Mouse (Mus musculus) stomach, embryonic 16.5 days (tissue): Measurements from ENCODE around the gene Galnt2. TPM values are rescaled to one million over a fixed set of nuclear protein-coding genes. Genes with fewer than 3 reads are reported as not detected.

Experiments used
- ATAC-seq: fragments of 200-750 bp; cut with Nextera tagmentation; 2 replicates; pipeline ENCODE4 v1.8.0; 2017; ENCODE audit warnings: moderate number of reproducible peaks, moderate TSS enrichment; ENCODE audit not compliant: insufficient read depth, low FRiP score
- H3K27ac ChIP-seq: fragments of 300-500 bp; sonication (generic); 2 replicates; pipeline ENCODE4 v1.5.1; 2014; ENCODE audit warnings: low read length
- H3K27me3 ChIP-seq: fragments of 300-500 bp; sonication (generic); 2 replicates; pipeline ENCODE4 v1.6.1; 2014; ENCODE audit warnings: low read length, control low read depth, mixed read lengths; ENCODE audit not compliant: control insufficient read depth, insufficient read depth
- H3K36me3 ChIP-seq: fragments of 300-500 bp; sonication (generic); 2 replicates; pipeline ENCODE4 v1.6.1; 2014; ENCODE audit warnings: low read length; ENCODE audit not compliant: control insufficient read depth, insufficient read depth
- H3K4me1 ChIP-seq: fragments of 300-500 bp; sonication (generic); 2 replicates; pipeline ENCODE4 v1.6.1; 2014; ENCODE audit warnings: low read length, control low read depth, mixed read lengths; ENCODE audit not compliant: control insufficient read depth, insufficient read depth
- H3K4me2 ChIP-seq: fragments of 300-500 bp; sonication (generic); 2 replicates; pipeline ENCODE4 v1.6.1; 2014; ENCODE audit warnings: low read depth, low read length, mixed read lengths
- H3K4me3 ChIP-seq: fragments of 300-500 bp; sonication (generic); replicated peaks from 2 replicates; pipeline ENCODE4 v1.5.1; 2014; ENCODE audit warnings: mild to moderate bottlenecking, low read length
- H3K9ac ChIP-seq: fragments of 300-500 bp; sonication (generic); 2 replicates; pipeline ENCODE4 v1.6.1; 2014; ENCODE audit warnings: low read length
- H3K9me3 ChIP-seq: fragments of 300-500 bp; sonication (generic); replicated peaks from 2 replicates; pipeline ENCODE4 v1.6.1; 2016; ENCODE audit warnings: low read length, control low read depth; ENCODE audit not compliant: control insufficient read depth
- WGBS: fragments of 180-500 bp; shearing (Covaris S2); extraction: QIAGEN DNeasy Blood & Tissue Kit; methylation state at CpG from one replicate; pipeline ENCODE4 v1.1.7; 2014; 5-methylcytosine and 5-hydroxymethylcytosine counted together
- polyA plus RNA-seq: library from polyadenylated mRNA; unstranded; fragments of >200 nt; fragmentation: Nextera tagmentation; extraction: Ambion mirVana; gene quantifications from 2 replicates; pipeline ENCODE4 v1.2.1, GENCODE M21; 2015

The Galnt2 gene
- polyA plus RNA-seq, 1 experiment from 2014 or later: 49.3 TPM

GRCm38 (mm10) chr8:124370422-124371183 lies 139.4 kb downstream of the Galnt2 start:
- no peak overlapping the region for H3K27ac ChIP-seq
- no peak overlapping the region for H3K4me2 ChIP-seq
- no peaks in the 10 kb centered on the region for H3K36me3 ChIP-seq
- no peaks in the 10 kb centered on the region for H3K4me1 ChIP-seq
- H3K27me3 ChIP-seq: no peaks in the 10 kb centered on the region
- WGBS: 76% methylated on average over 17 of the region's 17 CpGs
- H3K4me3 ChIP-seq: no peak overlapping the region
- no peak for ATAC-seq
- H3K9ac ChIP-seq: no peak overlapping the region
- no peaks in the 10 kb centered on the region for H3K9me3 ChIP-seq

DNA sequence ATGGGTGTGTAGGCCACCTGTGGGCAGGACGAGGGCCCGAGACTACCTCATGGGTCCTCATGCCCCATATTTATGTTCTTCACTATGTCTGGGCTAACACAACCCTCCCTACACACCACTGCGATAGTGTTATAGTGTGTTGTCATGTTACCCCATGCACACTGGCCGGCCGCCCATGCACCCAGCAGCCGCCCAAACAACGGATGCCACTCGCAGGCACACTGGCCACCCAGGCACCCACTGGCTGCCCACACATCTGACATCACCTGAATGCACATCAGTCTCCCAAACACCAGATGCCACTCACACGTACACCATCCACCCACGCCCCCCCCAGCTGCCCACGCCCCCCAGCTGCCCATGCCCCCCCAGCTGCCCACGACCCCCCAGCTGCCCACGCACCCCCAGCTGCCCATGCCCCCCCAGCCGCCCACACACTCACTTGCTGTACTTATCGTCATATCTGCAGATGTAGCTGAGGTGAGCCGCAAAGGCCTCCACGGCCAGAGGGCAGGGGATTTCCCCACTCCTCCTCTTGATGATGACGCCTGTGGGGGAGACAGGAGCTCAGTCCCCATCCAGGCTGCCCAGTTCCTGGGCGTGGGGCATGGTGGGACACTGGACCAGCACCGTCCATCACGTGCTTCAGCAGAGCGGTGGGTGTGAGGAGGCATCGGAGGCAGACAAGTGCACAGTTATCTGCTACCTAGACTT lies 140.4 kb downstream of the Galnt2 start:
- 88% methylated on average over 23 of the region's 23 CpGs for WGBS
- no peaks in the 10 kb centered on the region for H3K9me3 ChIP-seq
- H3K27me3 ChIP-seq: no peaks in the 10 kb centered on the region
- H3K36me3 ChIP-seq: no peaks in the 10 kb centered on the region
- H3K4me3 ChIP-seq: no peak overlapping the region
- no peak overlapping the region for H3K27ac ChIP-seq
- no peak overlapping the region for H3K4me2 ChIP-seq
- no peaks in the 10 kb centered on the region for H3K4me1 ChIP-seq
- ATAC-seq: no peak
- H3K9ac ChIP-seq: no peak overlapping the region

DNA sequence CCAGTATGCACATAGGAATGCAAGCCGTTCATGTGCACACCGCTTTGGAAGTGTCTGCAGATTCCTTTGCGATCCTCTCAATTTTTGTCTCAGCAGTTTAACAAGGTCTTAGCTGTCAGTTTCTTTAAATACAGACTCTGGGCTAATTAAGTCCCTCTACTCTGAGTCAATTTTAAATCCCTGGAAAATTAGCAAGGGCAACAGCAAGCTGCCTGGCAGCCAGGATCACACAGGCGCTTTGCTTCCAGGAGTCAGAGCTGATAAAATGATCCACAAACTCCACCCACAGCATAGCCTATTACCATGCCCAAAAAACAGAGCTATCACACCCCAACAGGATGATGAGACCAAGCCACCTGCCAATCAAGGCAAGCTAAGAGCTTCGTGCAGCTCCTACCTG lies 142.6 kb downstream of the Galnt2 start:
- Histone ChIP-seq H3K9ac (no peak overlapping the region), H3K9me3 (no peaks in the 10 kb centered on the region), H3K4me2 (no peak overlapping the region), H3K4me1 (no peaks in the 10 kb centered on the region), H3K27ac (no peak overlapping the region), H3K4me3 (no peak overlapping the region), H3K27me3 (no peaks in the 10 kb centered on the region), H3K36me3 (no peaks in the 10 kb centered on the region)
- no peak for ATAC-seq
- 87% methylated on average over 5 of the region's 5 CpGs for WGBS

- 75% methylated on average over 6 of the region's 6 CpGs for WGBS
- Histone ChIP-seq H3K4me3 (no peak overlapping the region), H3K27me3 (no peaks in the 10 kb centered on the region), H3K27ac (no peak overlapping the region), H3K9me3 (no peaks in the 10 kb centered on the region), H3K36me3 (no peaks in the 10 kb centered on the region), H3K4me1 (no peaks in the 10 kb centered on the region), H3K9ac (no peak overlapping the region), H3K4me2 (no peak overlapping the region)
- no peak for ATAC-seq
Observed at GRCm38 (mm10) chr8:124375168-124375567, 144.0 kb downstream of the Galnt2 start.

DNA sequence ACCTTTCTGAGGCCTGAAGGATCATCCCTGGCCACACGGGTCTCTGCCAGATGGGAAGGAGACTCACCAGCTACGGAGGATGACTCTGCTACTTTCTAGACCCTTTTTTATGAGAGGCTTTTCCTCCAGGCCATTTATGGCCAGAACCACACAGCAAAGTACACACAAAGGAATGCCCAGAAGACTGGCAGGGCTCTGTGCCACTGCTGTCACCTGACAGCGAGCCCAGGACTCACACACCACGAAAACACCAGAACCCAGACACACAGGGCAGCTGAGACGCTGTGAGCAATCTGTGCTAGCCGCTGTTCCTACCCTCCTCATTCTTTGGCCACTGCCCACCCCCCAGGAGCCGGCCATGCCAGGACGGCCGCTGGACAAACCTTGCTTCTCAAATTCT lies 144.5 kb downstream of the Galnt2 start:
- H3K4me3 ChIP-seq: no peak overlapping the region
- no peak for ATAC-seq
- no peak overlapping the region for H3K27ac ChIP-seq
- H3K27me3 ChIP-seq: no peaks in the 10 kb centered on the region
- no peaks in the 10 kb centered on the region for H3K9me3 ChIP-seq
- no peaks in the 10 kb centered on the region for H3K36me3 ChIP-seq
- H3K4me2 ChIP-seq: no peak overlapping the region
- 89% methylated on average over 9 of the region's 9 CpGs for WGBS
- no peaks in the 10 kb centered on the region for H3K4me1 ChIP-seq
- no peak overlapping the region for H3K9ac ChIP-seq

DNA sequence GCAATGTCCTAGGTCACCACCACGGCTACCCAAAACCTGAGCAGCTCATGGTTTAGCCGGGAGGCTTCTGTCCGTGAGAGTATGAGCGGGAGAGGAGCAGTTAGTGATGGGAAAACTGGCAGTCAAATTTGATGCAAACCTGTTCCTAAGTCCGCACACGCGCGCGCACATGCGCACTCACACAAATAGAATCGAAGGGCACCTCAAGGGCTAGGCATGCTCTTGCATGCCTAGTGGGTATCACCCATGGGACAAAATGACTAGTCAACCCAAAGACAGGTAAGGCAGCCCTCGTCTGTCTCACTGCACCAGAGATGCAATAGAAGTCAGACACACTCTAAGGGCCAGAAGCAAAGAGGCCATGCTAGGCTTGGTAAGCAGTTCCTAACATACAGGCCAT lies 145.2 kb downstream of the Galnt2 start:
- Histone ChIP-seq H3K4me3 (no peak overlapping the region), H3K27ac (no peak overlapping the region), H3K36me3 (no peaks in the 10 kb centered on the region), H3K9ac (no peak overlapping the region), H3K9me3 (no peaks in the 10 kb centered on the region), H3K4me1 (no peaks in the 10 kb centered on the region), H3K4me2 (no peak overlapping the region), H3K27me3 (no peaks in the 10 kb centered on the region)
- ATAC-seq: no peak
- WGBS: 94% methylated on average over 12 of the region's 12 CpGs

DNA sequence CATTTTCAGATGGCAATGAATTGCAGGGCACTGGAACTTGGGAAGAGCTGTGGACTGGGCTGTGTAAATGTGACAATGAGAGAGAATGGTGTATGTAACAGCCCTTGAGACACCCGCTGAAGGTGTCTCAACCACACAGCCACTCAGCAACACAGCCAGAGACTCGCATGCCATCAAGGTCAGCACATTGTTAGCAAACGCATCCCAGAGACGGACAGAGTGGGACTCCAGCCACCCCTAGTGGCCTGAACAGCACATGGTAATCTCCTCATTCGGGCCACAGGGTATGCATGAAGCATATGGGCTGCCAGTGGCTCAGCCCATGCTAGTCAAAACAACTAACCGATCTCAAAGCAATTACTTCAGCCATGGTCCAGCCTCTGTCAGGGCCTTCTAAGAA lies 148.1 kb downstream of the Galnt2 start:
- 65% methylated on average over 6 of the region's 6 CpGs for WGBS
- H3K4me2 ChIP-seq: no peak overlapping the region

DNA sequence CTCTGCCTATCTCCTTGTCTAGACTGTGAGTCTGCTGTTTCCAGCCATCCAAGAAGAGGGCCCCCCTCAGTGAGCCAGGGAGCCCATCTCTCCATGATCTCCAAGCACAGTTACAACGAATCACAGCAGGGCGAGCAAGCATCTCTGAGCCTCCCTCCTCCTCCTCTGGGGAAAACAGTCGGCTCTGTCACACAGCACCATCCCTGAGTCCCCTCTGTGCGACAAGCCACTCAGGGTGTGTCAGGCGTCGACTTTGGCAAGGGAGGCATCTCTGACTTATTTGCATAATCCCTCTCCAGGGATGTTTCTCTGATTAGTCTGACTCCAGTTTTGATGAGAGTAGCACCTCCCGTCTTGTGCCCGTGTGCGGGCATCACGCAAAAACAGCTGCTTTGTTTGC lies 151.0 kb downstream of the Galnt2 start:
- ATAC-seq: no peak
- Histone ChIP-seq H3K27me3 (no peaks in the 10 kb centered on the region), H3K36me3 (no peaks in the 10 kb centered on the region), H3K4me3 (no peak overlapping the region), H3K27ac (no peak overlapping the region), H3K9ac (no peak overlapping the region), H3K4me2 (no peak overlapping the region), H3K4me1 (no peaks in the 10 kb centered on the region), H3K9me3 (no peaks in the 10 kb centered on the region)
- 67% methylated on average over 10 of the region's 10 CpGs for WGBS

More for the DNA sequence above, 148.1 kb downstream of the Galnt2 start:
- Histone ChIP-seq H3K4me3 (no peak overlapping the region), H3K27ac (no peak overlapping the region), H3K9ac (no peak overlapping the region), H3K9me3 (no peaks in the 10 kb centered on the region), H3K4me1 (no peaks in the 10 kb centered on the region), H3K36me3 (no peaks in the 10 kb centered on the region), H3K27me3 (no peaks in the 10 kb centered on the region)
- no peak for ATAC-seq

- 92% methylated on average over 19 of the region's 19 CpGs for WGBS
Observed at GRCm38 (mm10) chr8:124384336-124384735, 153.1 kb downstream of the Galnt2 start.

More at GRCm38 (mm10) chr8:124384336-124384735, 153.1 kb downstream of the Galnt2 start:
- Histone ChIP-seq H3K36me3 (no peaks in the 10 kb centered on the region), H3K4me3 (no peak overlapping the region), H3K4me1 (no peaks in the 10 kb centered on the region), H3K27ac (no peak overlapping the region), H3K27me3 (no peaks in the 10 kb centered on the region), H3K9ac (no peak overlapping the region), H3K9me3 (no peaks in the 10 kb centered on the region), H3K4me2 (no peak overlapping the region)
- no peak for ATAC-seq
